Mouse (Mus musculus) stomach, postnatal 0 days (tissue): ENCODE measurements at regions not wholly inside any gene's neighbourhood (a gene's known extent, or its start where the extent isn't known, plus 50 kb on each side); places are given as distances from the start of the nearest gene placed in this dataset.

Source experiments
- ATAC-seq: fragments of 200-750 bp; cut with Nextera tagmentation; 2 replicates; pipeline ENCODE4 v1.8.0; 2017; ENCODE audit not compliant: low FRiP score, low TSS enrichment
- DNase-seq: peaks from one replicate; pipeline ENCODE4 v3.0.0-alpha.2; 2016; ENCODE audit warnings: low spot score
- H3K27ac ChIP-seq: fragments of 300-500 bp; sonication (generic); replicated peaks from 2 replicates; pipeline ENCODE4 v1.5.1; 2014; ENCODE audit warnings: mild to moderate bottlenecking, control low read depth
- H3K27me3 ChIP-seq: fragments of 300-500 bp; sonication (generic); 2 replicates; pipeline ENCODE4 v1.6.1; 2014; ENCODE audit warnings: low read length; ENCODE audit not compliant: control insufficient read depth, insufficient read depth
- H3K36me3 ChIP-seq: fragments of 300-500 bp; sonication (generic); 2 replicates; pipeline ENCODE4 v1.6.1; 2014; ENCODE audit warnings: low read length, mixed read lengths; ENCODE audit not compliant: control insufficient read depth, insufficient read depth
- H3K4me1 ChIP-seq: fragments of 300-500 bp; sonication (generic); replicated peaks from 2 replicates; pipeline ENCODE4 v1.6.1; 2014; ENCODE audit warnings: antibody characterized with exemption; ENCODE audit not compliant: control insufficient read depth, insufficient read depth
- H3K4me2 ChIP-seq: fragments of 300-500 bp; sonication (generic); replicated peaks from 2 replicates; pipeline ENCODE4 v1.6.1; 2014; ENCODE audit warnings: low read depth, mild to moderate bottlenecking, control low read depth, moderate library complexity
- H3K4me3 ChIP-seq: fragments of 300-500 bp; sonication (generic); 2 replicates; pipeline ENCODE4 v1.5.1; 2014; ENCODE audit warnings: low read depth, low read length, control low read depth
- H3K9ac ChIP-seq: fragments of 300-500 bp; sonication (generic); 2 replicates; pipeline ENCODE4 v1.6.1; 2014; ENCODE audit warnings: mild to moderate bottlenecking, low read length, control low read depth, mixed read lengths
- H3K9me3 ChIP-seq: fragments of 300-500 bp; sonication (generic); 2 replicates; pipeline ENCODE4 v1.6.1; 2016; ENCODE audit warnings: low read length; ENCODE audit not compliant: control insufficient read depth
- CTCF ChIP-seq: IDR thresholded peaks from 2 replicates; pipeline ENCODE4 v1.5.1; 2016; ENCODE audit warnings: antibody characterized with exemption, low read depth, mild to moderate bottlenecking, moderate library complexity
- EP300 ChIP-seq: optimal IDR thresholded peaks from 2 replicates; pipeline ENCODE3; 2016; ENCODE audit warnings: antibody characterized with exemption
- WGBS: fragments of 180-500 bp; shearing (Covaris S2); extraction: QIAGEN DNeasy Blood & Tissue Kit; methylation state at CpG from one replicate; pipeline ENCODE4 v1.1.7; 2014; 5-methylcytosine and 5-hydroxymethylcytosine counted together

- H3K4me2 ChIP-seq: no peak overlapping the region
- 39% methylated on average over 3 of the region's 3 CpGs for WGBS
- no peak overlapping the region for H3K9ac ChIP-seq
- H3K27me3 ChIP-seq: no peaks in the 10 kb centered on the region
- DNase-seq (no peak), ATAC-seq (no peak)
- no peak for TF ChIP-seq EP300
- no peak for TF ChIP-seq CTCF
- H3K36me3 ChIP-seq: no peaks in the 10 kb centered on the region
- H3K4me1 ChIP-seq: no peaks in the 10 kb centered on the region
- no peak overlapping the region for H3K4me3 ChIP-seq
- H3K9me3 ChIP-seq: no peaks in the 10 kb centered on the region
- H3K27ac ChIP-seq: no peak overlapping the region
Observed at GRCm38 (mm10) chr4:152920261-152920660, 442.6 kb upstream of the Kcnab2 start.

GRCm38 (mm10) chr4:152919851-152920250 is 442.2 kb upstream of the Kcnab2 start:
- TF ChIP-seq EP300: no peak
- no peak for TF ChIP-seq CTCF
- Histone ChIP-seq H3K27ac (no peak overlapping the region), H3K36me3 (no peaks in the 10 kb centered on the region), H3K27me3 (no peaks in the 10 kb centered on the region), H3K9ac (no peak overlapping the region), H3K4me2 (no peak overlapping the region), H3K4me1 (no peaks in the 10 kb centered on the region), H3K4me3 (no peak overlapping the region), H3K9me3 (no peaks in the 10 kb centered on the region)
- DNase-seq: no peak
- ATAC-seq: no peak
- 46% methylated on average over 1 of the region's 1 CpGs for WGBS

DNA sequence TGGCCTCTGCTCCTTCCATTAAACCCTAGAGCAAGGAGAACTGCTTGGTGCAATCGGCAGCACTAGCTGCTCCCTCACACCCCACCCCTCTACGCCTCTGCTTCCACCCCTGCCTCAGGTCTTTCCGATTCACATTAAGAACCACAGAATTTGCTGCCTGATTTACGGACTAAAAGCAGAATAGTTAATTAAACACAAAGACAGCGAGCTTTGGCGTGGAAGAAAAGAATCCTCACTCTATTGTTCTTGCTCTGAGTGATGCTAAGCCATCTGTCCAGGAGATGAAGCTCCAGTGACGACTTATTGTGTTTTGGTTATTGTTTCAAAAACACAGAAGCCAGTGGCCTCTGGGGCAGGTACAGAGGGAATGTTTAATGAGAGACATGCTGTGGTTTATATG is 438.9 kb upstream of the Kcnab2 start:
- Histone ChIP-seq H3K9me3 (no peaks in the 10 kb centered on the region), H3K27ac (no peak overlapping the region), H3K4me3 (no peak overlapping the region), H3K36me3 (no peaks in the 10 kb centered on the region), H3K9ac (no peak overlapping the region), H3K4me2 (no peak overlapping the region), H3K27me3 (no peaks in the 10 kb centered on the region), H3K4me1 (no peaks in the 10 kb centered on the region)
- ATAC-seq (no peak), DNase-seq (no peak)
- TF ChIP-seq CTCF (no peak), EP300 (no peak)
- WGBS: 25% methylated on average over 7 of the region's 7 CpGs

GRCm38 (mm10) chr4:152913497-152913896 is 435.8 kb upstream of the Kcnab2 start:
- no peaks in the 10 kb centered on the region for H3K4me1 ChIP-seq
- 35% methylated on average over 10 of the region's 10 CpGs for WGBS
- H3K9me3 ChIP-seq: no peaks in the 10 kb centered on the region
- H3K9ac ChIP-seq: no peak overlapping the region
- H3K4me2 ChIP-seq: no peak overlapping the region
- no peak for TF ChIP-seq EP300
- no peak for TF ChIP-seq CTCF
- no peaks in the 10 kb centered on the region for H3K27me3 ChIP-seq
- H3K4me3 ChIP-seq: no peak overlapping the region
- H3K27ac ChIP-seq: no peak overlapping the region
- peak; percentile 21 for DNase-seq
- ATAC-seq: no peak
- H3K36me3 ChIP-seq: no peaks in the 10 kb centered on the region

DNA sequence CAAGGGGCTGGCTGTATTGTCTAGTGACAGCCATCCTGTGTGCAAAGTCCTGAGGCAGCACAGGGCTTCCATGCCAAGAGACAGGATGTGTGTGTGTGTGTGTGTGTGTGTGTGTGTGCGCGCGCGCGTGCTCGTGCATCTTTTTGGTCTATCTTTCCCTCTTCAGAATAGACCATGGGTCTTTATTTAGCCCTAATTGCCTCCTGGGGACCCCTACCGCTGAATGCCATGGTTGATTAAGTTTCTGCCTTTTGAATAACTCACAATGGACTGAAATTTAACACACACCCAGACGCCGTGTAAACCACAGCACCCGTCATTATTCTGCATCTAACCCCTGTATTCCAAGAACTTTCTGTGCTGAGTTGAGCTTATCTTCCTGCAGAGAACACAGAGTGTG is 435.2 kb upstream of the Kcnab2 start:
- TF ChIP-seq CTCF (no peak), EP300 (no peak)
- Histone ChIP-seq H3K9ac (no peak overlapping the region), H3K9me3 (no peaks in the 10 kb centered on the region), H3K36me3 (no peaks in the 10 kb centered on the region), H3K4me1 (no peaks in the 10 kb centered on the region), H3K27me3 (no peaks in the 10 kb centered on the region), H3K4me2 (no peak overlapping the region), H3K27ac (no peak overlapping the region), H3K4me3 (no peak overlapping the region)
- no peak for DNase-seq
- ATAC-seq: no peak
- WGBS: 81% methylated on average over 10 of the region's 10 CpGs

DNA sequence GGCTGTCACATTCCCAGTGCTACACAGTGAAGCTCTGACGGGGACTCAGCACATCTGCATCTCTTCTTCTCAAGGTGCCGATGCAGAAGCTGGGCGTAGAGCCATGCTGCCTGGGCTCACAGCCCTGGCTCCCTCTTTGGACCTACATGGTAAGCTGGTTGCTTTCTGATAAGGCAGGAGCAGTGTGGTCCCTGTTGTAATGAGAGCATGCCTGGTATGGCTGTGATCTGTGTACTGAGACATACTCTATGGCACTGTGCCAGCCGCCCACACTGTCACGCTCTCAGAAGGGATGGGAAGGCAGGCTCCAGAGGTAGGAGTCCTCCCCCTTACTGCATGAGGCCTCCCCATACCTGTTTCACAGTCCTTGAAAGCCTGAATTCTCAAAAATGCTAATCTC is 430.6 kb upstream of the Kcnab2 start:
- Histone ChIP-seq H3K27ac (no peak overlapping the region), H3K4me2 (no peak overlapping the region), H3K27me3 (no peaks in the 10 kb centered on the region), H3K36me3 (no peaks in the 10 kb centered on the region), H3K4me3 (no peak overlapping the region), H3K4me1 (no peaks in the 10 kb centered on the region), H3K9me3 (no peaks in the 10 kb centered on the region), H3K9ac (no peak overlapping the region)
- DNase-seq (no peak), ATAC-seq (no peak)
- TF ChIP-seq CTCF: no peak
- no peak for TF ChIP-seq EP300
- 55% methylated on average over 5 of the region's 5 CpGs for WGBS

- no peak overlapping the region for H3K4me2 ChIP-seq
- no peaks in the 10 kb centered on the region for H3K27me3 ChIP-seq
- DNase-seq (no peak), ATAC-seq (no peak)
- no peaks in the 10 kb centered on the region for H3K4me1 ChIP-seq
- H3K9ac ChIP-seq: no peak overlapping the region
- TF ChIP-seq EP300 (no peak), CTCF (no peak)
- H3K27ac ChIP-seq: no peak overlapping the region
- 83% methylated on average over 11 of the region's 11 CpGs for WGBS
- H3K9me3 ChIP-seq: no peaks in the 10 kb centered on the region
- H3K36me3 ChIP-seq: no peaks in the 10 kb centered on the region
- no peak overlapping the region for H3K4me3 ChIP-seq
Observed at GRCm38 (mm10) chr4:152902851-152903250, 425.2 kb upstream of the Kcnab2 start.
